Mouse (Mus musculus) spleen, adult 2 months (tissue): Measurements from ENCODE around the gene Gm3250.

ENCODE experiments used
- CTCF ChIP-seq: fragments of 200-500 bp; IDR thresholded peaks from 2 replicates; pipeline ENCODE4 v1.5.1; 2011; ENCODE audit warnings: mild to moderate bottlenecking, inconsistent platforms; ENCODE audit not compliant: insufficient read depth, insufficient read length, insufficient replicate concordance; ENCODE audit errors: extremely low read depth
- POLR2A ChIP-seq: fragments of 200-500 bp; IDR thresholded peaks from 2 replicates; pipeline ENCODE4 v1.6.1; 2011; ENCODE audit warnings: low read depth, low read length, inconsistent platforms

- TF ChIP-seq CTCF (no peak), POLR2A (no peak)
Observed at GRCm38 (mm10) chr10:77798921-77799508, 16.7 kb upstream of the Gm3250 start, which contains the start of gene Gm19668.
